Mouse (Mus musculus): ENCODE measurements at regions not wholly inside any gene's neighbourhood (a gene's known extent, or its start where the extent isn't known, plus 50 kb on each side); places are given as distances from the start of the nearest gene placed in this dataset.

- DNase-seq (ENCODE audit: extremely low spot score), result peak; percentile 56
Measured at GRCm38 (mm10) chrX:99216633-99217459, 80.9 kb downstream of the Efnb1 start.

GRCm38 (mm10) chrX:99215931-99216330 lies 80.0 kb downstream of the Efnb1 start:
- no peak for DNase-seq (ENCODE audit: extremely low spot score)

- DNase-seq (ENCODE audit: extremely low spot score), result no peak
Measured at GRCm38 (mm10) chrX:99215111-99215510, 79.2 kb downstream of the Efnb1 start.

GRCm38 (mm10) chrX:99213565-99214153 lies 77.7 kb downstream of the Efnb1 start:
- DNase-seq (ENCODE audit: extremely low spot score), result no peak

DNA sequence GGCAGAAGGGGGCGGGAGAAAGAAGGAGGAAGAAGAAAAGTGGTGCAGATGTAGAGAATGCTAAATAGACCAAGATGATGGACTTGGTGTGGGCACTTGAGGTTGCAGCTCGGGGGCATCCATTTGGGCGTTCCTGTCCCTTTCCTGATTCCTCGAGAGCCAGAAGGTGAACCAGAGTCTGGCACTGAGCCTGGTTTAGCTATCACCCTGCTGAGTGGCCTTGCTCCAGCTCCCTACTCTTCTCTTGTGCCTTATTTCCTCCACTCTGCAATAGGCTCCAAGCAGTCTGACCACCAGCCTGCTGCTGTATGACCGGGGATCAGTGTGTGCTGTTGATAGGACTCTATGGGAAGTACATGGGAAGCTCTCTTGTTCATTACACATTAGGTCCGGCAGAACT lies 68.1 kb downstream of the Efnb1 start:
- DNase-seq (ENCODE audit: extremely low spot score), result no peak

DNA sequence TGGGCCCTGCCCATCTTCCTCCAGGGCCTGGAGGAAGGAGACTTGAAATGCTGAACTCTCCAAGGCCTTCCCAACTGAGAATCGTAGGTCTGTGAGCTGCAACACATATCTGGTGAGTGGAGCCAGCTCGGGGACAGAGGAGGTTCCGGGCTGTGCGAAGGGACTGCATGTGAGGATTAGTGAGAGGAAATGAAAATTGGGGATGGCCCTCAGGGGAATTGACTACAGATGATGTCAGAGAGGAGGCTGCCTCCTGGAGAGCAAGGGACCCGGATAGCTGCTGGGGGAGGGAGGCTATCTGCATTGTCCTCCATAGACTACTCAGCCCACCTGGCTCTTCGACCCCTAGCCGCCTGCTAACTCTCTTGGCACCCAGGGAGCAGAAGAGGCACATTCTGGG lies 65.2 kb downstream of the Efnb1 start:
- DNase-seq (ENCODE audit: extremely low spot score), result no peak

GRCm38 (mm10) chrX:99199669-99200068 lies 63.7 kb downstream of the Efnb1 start:
- DNase-seq (ENCODE audit: extremely low spot score), result no peak

DNA sequence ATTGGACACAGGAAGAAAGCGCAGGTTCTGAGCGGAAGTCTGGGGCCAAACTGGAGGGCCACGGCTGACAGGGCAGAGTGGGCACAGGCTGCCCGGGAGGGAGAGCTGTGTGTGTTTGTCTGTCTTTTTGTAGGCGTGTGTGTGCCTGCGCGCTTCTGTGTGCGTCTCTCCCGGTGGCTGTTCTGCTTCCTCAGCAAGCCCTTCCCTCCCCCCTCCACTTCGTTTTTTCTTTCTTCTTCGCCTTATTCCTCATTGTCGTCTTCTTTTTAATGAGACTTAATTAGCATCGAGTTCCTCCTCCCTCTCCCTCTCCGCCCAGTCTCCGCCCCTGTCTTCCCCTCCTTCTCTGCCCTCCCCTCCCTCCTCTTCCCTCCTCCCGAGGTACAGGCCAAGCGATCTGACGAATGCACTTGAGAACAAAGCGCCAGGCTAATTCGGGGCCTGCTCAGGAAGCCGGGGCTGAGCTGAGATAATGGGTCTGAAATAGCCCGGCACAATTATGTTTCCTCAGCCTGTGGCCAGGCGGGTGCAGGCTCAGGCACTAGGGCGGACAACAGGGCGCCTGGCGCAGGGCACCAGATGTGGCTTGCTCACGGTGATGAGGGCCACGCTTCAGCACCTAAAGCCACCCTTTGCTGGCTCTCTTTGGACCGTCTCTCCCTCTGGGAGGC lies 63.2 kb downstream of the Efnb1 start:
- DNase-seq (ENCODE audit: extremely low spot score), result peak; percentile 76
